Mouse (Mus musculus): ENCODE results near the gene Kremen1. TPM values are rescaled to one million over a fixed set of nuclear protein-coding genes. Genes with fewer than 3 reads are reported as not detected.

Kremen1 gene
- total and polyA plus RNA-seq, 3 experiments, result 1.3 to 4.1 TPM; not detected in 1

- TF ChIP-seq ZNF384 (IDR thresholded peaks at IDR 0.05; ENCODE audit: low read depth, low read length) (peak; percentile 25; the same call in 1 of the 2 replicates), CHD1 (IDR thresholded peaks at IDR 0.05; ENCODE audit: low read depth, low read length) (no peak)
- H3K4me1 ChIP-seq (ENCODE audit: control insufficient read depth in 1 of 2, insufficient read depth in 2 of 2, low read length in 2 of 2), result no peaks in the 10 kb centered on the region
Measured at GRCm38 (mm10) chr11:5277307-5277971, 16.1 kb upstream of the Kremen1 start.

GRCm38 (mm10) chr11:5275216-5275615, 13.9 kb upstream of the Kremen1 start:
- no peak for DNase-seq (ENCODE audit: low read depth, low spot score)
- TF ChIP-seq ZKSCAN1 (IDR thresholded peaks at IDR 0.05; ENCODE audit: low read depth, low read length) (no peak), TBP (IDR thresholded peaks at IDR 0.05; ENCODE audit: low read depth, low read length) (no peak), HCFC1 (IDR thresholded peaks at IDR 0.05; ENCODE audit: low read depth, low read length) (no peak), GABPA (IDR thresholded peaks at IDR 0.05; ENCODE audit: low read depth, low read length) (no peak), MAFK (IDR thresholded peaks at IDR 0.05; ENCODE audit: borderline replicate concordance, low read depth, low read length) (no peak), USF2 (IDR thresholded peaks at IDR 0.05; ENCODE audit: borderline replicate concordance in 1 of 2, insufficient read depth in 1 of 2, low read depth in 1 of 2, low read length in 2 of 2) (no peak), TCF12 (IDR thresholded peaks at IDR 0.05; ENCODE audit: low read depth, low read length) (no peak), MAZ (IDR thresholded peaks at IDR 0.05; ENCODE audit: low read depth, low read length) (no peak), RAD21 (IDR thresholded peaks at IDR 0.05; ENCODE audit: low read depth, low read length) (no peak), GATA1 (IDR thresholded peaks at IDR 0.05; ENCODE audit: low read depth, low read length) (no peak), CTCF (IDR thresholded peaks at IDR 0.05 in 2 of 3, conservative IDR thresholded peaks at IDR 0.05 in 1 of 3; ENCODE audit: control insufficient read depth in 1 of 3, insufficient read depth in 1 of 3, low read depth in 2 of 3, low read length in 3 of 3, poor library complexity in 1 of 3, severe bottlenecking in 1 of 3) (no peak), MYB (IDR thresholded peaks at IDR 0.05; ENCODE audit: low read depth, low read length) (no peak)
- no peak overlapping the region for H3K9ac ChIP-seq (ENCODE audit: control insufficient read depth, low read depth, low read length, poor library complexity, severe bottlenecking)
- no peaks in the 10 kb centered on the region for H3K9me3 ChIP-seq (replicated peaks; ENCODE audit: insufficient read depth, low read length)
- H3K79me2 ChIP-seq (ENCODE audit: control insufficient read depth, insufficient read depth, low read length, poor library complexity), result no peaks in the 10 kb centered on the region
- H3K4me1 ChIP-seq (ENCODE audit: control insufficient read depth in 1 of 2, insufficient read depth in 2 of 2, low read length in 2 of 2), result no peaks in the 10 kb centered on the region
- H3K4me3 ChIP-seq (ENCODE audit: control insufficient read depth in 1 of 2, insufficient read depth in 1 of 2, low read depth in 2 of 2, low read length in 2 of 2), result no peak overlapping the region
- no peaks in the 10 kb centered on the region for H3K36me3 ChIP-seq (ENCODE audit: control insufficient read depth in 1 of 2, insufficient read depth in 2 of 2, low read length in 2 of 2)
- H3K27me3 ChIP-seq (ENCODE audit: control insufficient read depth in 1 of 2, insufficient read depth in 2 of 2, low read length in 2 of 2), result no peaks in the 10 kb centered on the region
- H3K27ac ChIP-seq (ENCODE audit: control insufficient read depth, low read depth, low read length), result no peak overlapping the region

More at GRCm38 (mm10) chr11:5277307-5277971, 16.1 kb upstream of the Kremen1 start:
- H3K4me3 ChIP-seq (ENCODE audit: control insufficient read depth in 1 of 2, insufficient read depth in 1 of 2, low read depth in 2 of 2, low read length in 2 of 2), result no peak overlapping the region
- H3K36me3 ChIP-seq (ENCODE audit: control insufficient read depth in 1 of 2, insufficient read depth in 2 of 2, low read length in 2 of 2), result no peaks in the 10 kb centered on the region; a peak in 1 of 4 replicates
- H3K9ac ChIP-seq (ENCODE audit: control insufficient read depth, low read depth, low read length, poor library complexity, severe bottlenecking), result no peak overlapping the region
- no peaks in the 10 kb centered on the region for H3K9me3 ChIP-seq (replicated peaks; ENCODE audit: insufficient read depth, low read length)
- H3K79me2 ChIP-seq (ENCODE audit: control insufficient read depth, insufficient read depth, low read length, poor library complexity), result no peaks in the 10 kb centered on the region
- DNase-seq (ENCODE audit: low read depth, low spot score), result no peak
- no peak overlapping the region for H3K27ac ChIP-seq (ENCODE audit: control insufficient read depth, low read depth, low read length)
- H3K27me3 ChIP-seq (ENCODE audit: control insufficient read depth in 1 of 2, insufficient read depth in 2 of 2, low read length in 2 of 2), result no peaks in the 10 kb centered on the region
